Mouse (Mus musculus) brain, embryonic 14.5 days (tissue): ENCODE measurements around the gene Tbc1d2.

Experiments
- CTCF ChIP-seq: fragments of 200-500 bp; IDR thresholded peaks from 2 replicates; pipeline ENCODE4 v1.5.1; 2012; ENCODE audit warnings: inconsistent platforms, mild to moderate bottlenecking, moderate library complexity, borderline replicate concordance; ENCODE audit not compliant: insufficient read depth, insufficient read length; ENCODE audit errors: extremely low read depth
- POLR2A ChIP-seq: fragments of 200-500 bp; IDR thresholded peaks from 2 replicates; pipeline ENCODE4 v1.6.1; 2012; ENCODE audit warnings: mild to moderate bottlenecking, inconsistent platforms, borderline replicate concordance; ENCODE audit not compliant: poor library complexity, insufficient read depth, insufficient read length, severe bottlenecking; ENCODE audit errors: extremely low read depth

DNA sequence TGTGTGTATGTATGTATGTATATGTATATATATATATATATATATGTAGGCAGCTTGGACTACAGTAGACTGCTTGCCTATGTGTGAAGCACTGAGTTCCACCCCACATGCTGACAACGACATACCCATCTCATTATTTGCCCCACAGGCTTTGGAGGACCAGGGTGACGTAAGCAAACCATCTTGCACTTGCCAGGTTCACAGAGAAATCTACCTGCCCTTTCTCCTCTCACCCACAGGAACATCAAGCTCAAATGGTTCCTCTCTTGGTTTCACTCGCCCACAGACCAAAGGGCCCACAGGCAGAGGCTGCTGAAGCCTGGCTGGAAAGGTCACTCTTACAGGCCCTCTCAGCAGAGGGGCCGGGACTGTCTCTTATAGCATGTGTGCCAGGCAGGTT lies 77.4 kb downstream of the Tbc1d2 start:
- no peak for TF ChIP-seq CTCF
- TF ChIP-seq POLR2A, result no peak
